Mouse (Mus musculus): ENCODE measurements around the gene Pemt.

- TF ChIP-seq CTCF (IDR thresholded peaks at IDR 0.05; ENCODE audit: low read depth), result no peak
- TF ChIP-seq EP300 (IDR thresholded peaks at IDR 0.05; ENCODE audit: low read depth), result no peak
Measured at GRCm38 (mm10) chr11:59937615-59938014, 108.7 kb downstream of the Pemt start.

Measured in liver, postnatal 0 days (tissue).